Mouse (Mus musculus) spleen, adult 2 months (tissue): ENCODE measurements at regions not wholly inside any gene's neighbourhood (a gene's known extent, or its start where the extent isn't known, plus 50 kb on each side); places are given as distances from the start of the nearest gene placed in this dataset.

Experiments used
- DNase-seq, 2 experiments: peaks; one replicate each; pipeline versions ENCODE4 v3.0.0 to v3.0.0-alpha.2; 2012 to 2021; ENCODE audit warnings: low spot score in 2 of 2, low read depth in 1 of 2
- H3K27ac ChIP-seq: fragments of 200-500 bp; 2 replicates; pipeline ENCODE4 v1.5.1; 2012; ENCODE audit warnings: low read length, inconsistent platforms; ENCODE audit not compliant: insufficient read depth
- H3K27me3 ChIP-seq: fragments of 200-500 bp; 2 replicates; pipeline ENCODE4 v1.6.1; 2012; ENCODE audit warnings: mild to moderate bottlenecking, moderate library complexity, low read length, inconsistent platforms; ENCODE audit not compliant: control insufficient read depth, insufficient read depth
- H3K36me3 ChIP-seq: fragments of 200-500 bp; 2 replicates; pipeline ENCODE4 v1.6.1; 2012; ENCODE audit warnings: mild to moderate bottlenecking, low read length, inconsistent platforms; ENCODE audit not compliant: control insufficient read depth, insufficient read depth
- H3K4me1 ChIP-seq: fragments of 200-500 bp; 2 replicates; pipeline ENCODE4 v1.6.1; 2011; ENCODE audit warnings: inconsistent platforms; ENCODE audit not compliant: control insufficient read depth, insufficient read depth, insufficient read length
- H3K4me3 ChIP-seq: fragments of 200-500 bp; 2 replicates; pipeline ENCODE4 v1.5.1; 2011; ENCODE audit warnings: mild to moderate bottlenecking, inconsistent platforms; ENCODE audit not compliant: insufficient read depth, insufficient read length; ENCODE audit errors: extremely low read depth
- CTCF ChIP-seq: fragments of 200-500 bp; IDR thresholded peaks from 2 replicates; pipeline ENCODE4 v1.5.1; 2011; ENCODE audit warnings: mild to moderate bottlenecking, inconsistent platforms; ENCODE audit not compliant: insufficient read depth, insufficient read length, insufficient replicate concordance; ENCODE audit errors: extremely low read depth
- POLR2A ChIP-seq: fragments of 200-500 bp; IDR thresholded peaks from 2 replicates; pipeline ENCODE4 v1.6.1; 2011; ENCODE audit warnings: low read depth, low read length, inconsistent platforms
- WGBS: fragments of 180-500 bp; shearing (Covaris S2); methylation state at CpG from one replicate; pipeline ENCODE4 v1.1.7; 2018; 5-methylcytosine and 5-hydroxymethylcytosine counted together

DNA sequence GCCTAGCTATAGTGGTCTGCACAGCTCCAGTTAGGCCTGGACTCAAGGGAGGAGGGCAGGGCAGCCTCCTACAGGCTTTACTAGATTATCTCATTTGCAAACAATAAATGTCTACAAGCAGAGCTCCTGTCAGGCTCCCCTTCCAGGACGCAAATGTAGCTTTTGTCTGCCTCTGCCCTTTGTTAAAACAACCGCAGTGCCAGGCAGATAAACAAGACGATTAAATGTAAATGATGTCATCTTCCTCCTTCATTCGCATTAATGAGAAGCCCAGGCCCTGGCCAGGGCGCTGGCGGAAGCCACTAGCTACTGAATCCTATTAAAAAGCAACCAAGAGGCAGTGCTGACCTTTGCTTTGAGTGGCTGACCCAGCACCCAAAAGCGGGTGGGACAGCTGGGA lies 130.6 kb downstream of the Kif26a start:
- H3K27me3 ChIP-seq, result no peaks in the 10 kb centered on the region
- no peak overlapping the region for H3K4me3 ChIP-seq
- no peak for DNase-seq
- H3K36me3 ChIP-seq, result no peaks in the 10 kb centered on the region
- no peak overlapping the region for H3K27ac ChIP-seq
- WGBS, result 65% methylated on average over 7 of the region's 7 CpGs
- H3K4me1 ChIP-seq, result no peaks in the 10 kb centered on the region
- TF ChIP-seq POLR2A (no peak), CTCF (no peak)

DNA sequence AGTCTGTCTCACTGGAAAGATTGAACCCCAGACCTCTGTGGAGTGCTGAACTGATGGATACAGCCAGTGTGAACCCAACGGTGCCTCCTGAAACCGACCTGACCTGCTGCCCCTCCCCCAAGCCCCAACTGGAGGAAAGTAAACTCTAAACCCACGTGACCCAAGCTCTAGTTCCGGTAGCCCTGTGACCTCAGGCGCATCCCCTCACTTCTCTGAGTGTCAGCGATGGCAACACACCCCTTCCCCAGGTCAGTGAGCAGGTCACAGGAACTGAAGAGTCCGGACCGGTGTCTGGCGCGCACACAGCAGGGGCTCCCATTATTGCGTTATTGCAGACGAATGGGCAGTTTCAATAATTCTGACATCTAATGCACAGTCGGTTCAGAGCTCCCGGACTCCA lies 131.5 kb downstream of the Kif26a start:
- no peaks in the 10 kb centered on the region for H3K4me1 ChIP-seq
- TF ChIP-seq POLR2A (no peak), CTCF (no peak)
- H3K4me3 ChIP-seq, result no peak overlapping the region
- H3K27ac ChIP-seq, result no peak overlapping the region
- 86% methylated on average over 14 of the region's 14 CpGs for WGBS
- no peaks in the 10 kb centered on the region for H3K36me3 ChIP-seq
- no peak for DNase-seq
- H3K27me3 ChIP-seq, result no peaks in the 10 kb centered on the region

DNA sequence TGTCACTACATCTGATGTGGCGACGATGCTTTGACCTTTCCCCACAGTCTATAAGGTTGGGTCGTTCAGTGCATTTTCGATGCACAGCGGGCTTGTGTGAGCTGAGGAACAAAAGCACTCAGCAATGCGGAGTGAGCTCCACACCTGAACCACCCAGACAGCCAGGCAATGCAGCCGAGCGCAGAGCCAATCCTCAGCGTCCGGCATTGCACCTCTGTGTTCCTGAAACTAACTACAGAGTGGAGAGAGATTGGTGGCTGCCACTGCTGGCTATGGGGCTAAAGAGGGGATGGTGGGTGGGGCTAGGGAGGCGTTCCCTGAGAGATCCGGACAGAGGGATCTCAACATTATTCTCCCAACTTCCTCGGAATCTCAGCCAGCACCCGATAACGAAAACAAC lies 139.1 kb downstream of the Kif26a start:
- DNase-seq, result no peak
- WGBS, result 84% methylated on average over 15 of the region's 15 CpGs
- Histone ChIP-seq H3K4me1 (no peaks in the 10 kb centered on the region), H3K4me3 (no peak overlapping the region), H3K36me3 (no peaks in the 10 kb centered on the region), H3K27me3 (no peaks in the 10 kb centered on the region), H3K27ac (no peak overlapping the region)
- TF ChIP-seq CTCF (no peak), POLR2A (no peak)

GRCm38 (mm10) chr12:112288786-112289185 lies 142.8 kb downstream of the Kif26a start:
- DNase-seq, result no peak
- Histone ChIP-seq H3K4me3 (no peak overlapping the region), H3K27me3 (no peaks in the 10 kb centered on the region)

GRCm38 (mm10) chr12:112290299-112290698 lies 144.3 kb downstream of the Kif26a start:
- Histone ChIP-seq H3K4me3 (no peak overlapping the region), H3K36me3 (no peaks in the 10 kb centered on the region), H3K4me1 (no peaks in the 10 kb centered on the region), H3K27ac (no peak overlapping the region), H3K27me3 (no peaks in the 10 kb centered on the region)
- no peak for TF ChIP-seq CTCF
- no peak for TF ChIP-seq POLR2A
- WGBS, result 87% methylated on average over 9 of the region's 9 CpGs
- no peak for DNase-seq

More at GRCm38 (mm10) chr12:112288786-112289185, 142.8 kb downstream of the Kif26a start:
- WGBS, result 81% methylated on average over 3 of the region's 3 CpGs
- TF ChIP-seq CTCF (no peak), POLR2A (no peak)
- Histone ChIP-seq H3K36me3 (no peaks in the 10 kb centered on the region), H3K4me1 (no peaks in the 10 kb centered on the region), H3K27ac (no peak overlapping the region)

DNA sequence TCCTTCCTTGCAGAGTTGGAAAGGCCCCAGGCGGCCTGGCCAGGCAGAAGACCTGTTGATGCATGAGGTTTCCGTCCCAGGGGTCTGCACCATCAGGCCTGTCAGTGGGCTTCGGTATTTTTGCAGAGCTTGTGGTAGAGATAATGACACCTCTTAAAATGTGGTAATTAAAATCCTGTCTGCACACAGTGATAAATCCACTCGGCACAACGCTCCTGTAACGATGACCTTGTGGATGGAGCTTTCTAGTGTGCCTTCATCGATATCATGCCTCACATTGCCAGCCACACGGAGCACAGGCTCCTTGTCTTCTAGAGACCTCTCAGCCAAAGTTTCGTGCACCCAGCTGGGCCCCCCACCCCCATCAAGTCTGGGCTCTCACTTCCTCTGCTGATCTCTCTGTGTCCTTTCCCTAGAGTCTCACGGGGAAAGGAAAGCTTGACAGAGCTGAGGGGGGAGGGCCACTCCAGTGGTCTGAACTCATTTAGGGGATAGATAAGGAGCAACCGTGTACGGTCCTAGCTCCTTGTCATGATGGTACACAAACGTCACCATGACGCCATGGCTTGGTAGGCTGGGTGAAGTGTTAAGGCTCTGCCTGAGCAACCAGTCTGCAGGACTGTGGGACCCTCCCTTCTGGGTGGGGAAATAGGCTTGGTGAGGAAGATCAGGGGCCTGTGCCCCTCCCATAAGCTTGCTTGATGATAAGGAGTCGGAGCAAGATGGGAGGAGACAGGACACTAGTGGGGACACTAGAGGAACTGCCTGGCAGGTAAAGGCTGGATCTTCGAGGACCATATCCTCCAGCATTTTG lies 145.9 kb downstream of the Kif26a start:
- Histone ChIP-seq H3K27ac (no peak overlapping the region), H3K36me3 (no peaks in the 10 kb centered on the region), H3K4me3 (no peak overlapping the region), H3K27me3 (no peaks in the 10 kb centered on the region), H3K4me1 (no peaks in the 10 kb centered on the region)
- no peak for DNase-seq
- no peak for TF ChIP-seq POLR2A
- no peak for TF ChIP-seq CTCF
- 65% methylated on average over 16 of the region's 16 CpGs for WGBS

GRCm38 (mm10) chr12:112293105-112293504 lies 147.1 kb downstream of the Kif26a start:
- TF ChIP-seq POLR2A (no peak), CTCF (no peak)
- H3K4me3 ChIP-seq, result no peak overlapping the region

More at GRCm38 (mm10) chr12:112293105-112293504, 147.1 kb downstream of the Kif26a start:
- 82% methylated on average over 13 of the region's 13 CpGs for WGBS
- no peak for DNase-seq
- Histone ChIP-seq H3K36me3 (no peaks in the 10 kb centered on the region), H3K27me3 (no peaks in the 10 kb centered on the region), H3K4me1 (no peaks in the 10 kb centered on the region), H3K27ac (no peak overlapping the region)
